Mouse (Mus musculus) heart, embryonic 13.5 days (tissue): ENCODE measurements around the gene Sbno1. TPM values are rescaled to one million over a fixed set of nuclear protein-coding genes. Genes with fewer than 3 reads are reported as not detected.

Experiments used
- ATAC-seq: fragments of 200-750 bp; cut with Nextera tagmentation; 2 replicates; pipeline ENCODE4 v1.8.0; 2017; ENCODE audit warnings: moderate TSS enrichment; ENCODE audit not compliant: insufficient number of reproducible peaks, low FRiP score, low TSS enrichment; ENCODE audit errors: extremely low read depth
- H3K27ac ChIP-seq: fragments of 300-500 bp; sonication (generic); replicated peaks from 2 replicates; pipeline ENCODE4 v1.5.1; 2015; ENCODE audit warnings: moderate library complexity, mild to moderate bottlenecking, inconsistent platforms
- H3K27me3 ChIP-seq: fragments of 300-500 bp; sonication (generic); replicated peaks from 2 replicates; pipeline ENCODE4 v1.6.1; 2015; ENCODE audit warnings: mild to moderate bottlenecking, inconsistent platforms
- H3K36me3 ChIP-seq: fragments of 300-500 bp; sonication (generic); 2 replicates; pipeline ENCODE4 v1.6.1; 2015; ENCODE audit warnings: mild to moderate bottlenecking, inconsistent platforms
- H3K4me1 ChIP-seq: fragments of 300-500 bp; sonication (generic); 2 replicates; pipeline ENCODE4 v1.6.1; 2015; ENCODE audit warnings: inconsistent platforms
- H3K4me2 ChIP-seq: fragments of 300-500 bp; sonication (generic); 2 replicates; pipeline ENCODE4 v1.6.1; 2015; ENCODE audit warnings: inconsistent platforms, mild to moderate bottlenecking, moderate library complexity
- H3K4me3 ChIP-seq: fragments of 300-500 bp; sonication (generic); 2 replicates; pipeline ENCODE4 v1.5.1; 2015; ENCODE audit warnings: moderate library complexity, mild to moderate bottlenecking, inconsistent platforms
- H3K9ac ChIP-seq: fragments of 300-500 bp; sonication (generic); 2 replicates; pipeline ENCODE4 v1.6.1; 2015; ENCODE audit warnings: inconsistent platforms, mild to moderate bottlenecking, moderate library complexity
- H3K9me3 ChIP-seq: fragments of 300-500 bp; sonication (generic); 2 replicates; pipeline ENCODE4 v1.6.1; 2016; ENCODE audit warnings: inconsistent platforms
- WGBS: fragments of 180-500 bp; shearing (Covaris S2); methylation state at CpG from one replicate; pipeline ENCODE4 v1.1.7; 2015; ENCODE audit warnings: mixed read lengths; 5-methylcytosine and 5-hydroxymethylcytosine counted together
- polyA plus RNA-seq: library from polyadenylated mRNA; unstranded; fragments of >200 nt; fragmentation: Nextera tagmentation; extraction: Ambion mirVana; gene quantifications from 2 replicates; pipeline ENCODE4 v1.2.1, GENCODE M21; 2015

Gene Sbno1
- polyA plus RNA-seq, 1 experiment from 2014 or later, result 54.3 TPM

GRCm38 (mm10) chr5:124453339-124454081 is 27.7 kb upstream of the Sbno1 start:
- WGBS, result 74% methylated on average over 13 of the region's 13 CpGs
- no peak overlapping the region for H3K4me3 ChIP-seq
- no peaks in the 10 kb centered on the region for H3K27me3 ChIP-seq
- peak overlapping the region; percentile 50; the same call in 1 of the 2 replicates for H3K9ac ChIP-seq
- peak overlapping the region; percentile 64 for H3K27ac ChIP-seq
- no peak overlapping the region for H3K4me2 ChIP-seq
- H3K36me3 ChIP-seq, result peaks cover 97% of the 10 kb centered on the region
- H3K4me1 ChIP-seq, result peaks cover 49% of the 10 kb centered on the region
- no peak for ATAC-seq
- no peaks in the 10 kb centered on the region for H3K9me3 ChIP-seq

- Histone ChIP-seq H3K4me2 (no peak overlapping the region), H3K27ac (peak overlapping the region; percentile 64), H3K4me1 (peaks cover 56% of the 10 kb centered on the region), H3K9ac (peak overlapping the region; percentile 50), H3K36me3 (peaks cover 97% of the 10 kb centered on the region), H3K4me3 (no peak overlapping the region), H3K9me3 (no peaks in the 10 kb centered on the region), H3K27me3 (no peaks in the 10 kb centered on the region)
- WGBS, result 61% methylated on average over 15 of the region's 15 CpGs
- ATAC-seq, result no peak
These were observed 26.9 kb upstream of the Sbno1 start for GRCm38 (mm10) chr5:124452494-124453228.

GRCm38 (mm10) chr5:124450641-124451340 is 25.0 kb upstream of the Sbno1 start:
- Histone ChIP-seq H3K36me3 (peaks cover 86% of the 10 kb centered on the region), H3K9ac (peak overlapping the region; percentile 47; the same call in 1 of the 2 replicates), H3K4me2 (no peak overlapping the region), H3K9me3 (no peaks in the 10 kb centered on the region), H3K27me3 (no peaks in the 10 kb centered on the region), H3K27ac (peak overlapping the region; percentile 7; the same call in 1 of the 2 replicates), H3K4me1 (peaks cover 72% of the 10 kb centered on the region), H3K4me3 (no peak overlapping the region)
- 78% methylated on average over 16 of the region's 16 CpGs for WGBS
- ATAC-seq, result no peak

DNA sequence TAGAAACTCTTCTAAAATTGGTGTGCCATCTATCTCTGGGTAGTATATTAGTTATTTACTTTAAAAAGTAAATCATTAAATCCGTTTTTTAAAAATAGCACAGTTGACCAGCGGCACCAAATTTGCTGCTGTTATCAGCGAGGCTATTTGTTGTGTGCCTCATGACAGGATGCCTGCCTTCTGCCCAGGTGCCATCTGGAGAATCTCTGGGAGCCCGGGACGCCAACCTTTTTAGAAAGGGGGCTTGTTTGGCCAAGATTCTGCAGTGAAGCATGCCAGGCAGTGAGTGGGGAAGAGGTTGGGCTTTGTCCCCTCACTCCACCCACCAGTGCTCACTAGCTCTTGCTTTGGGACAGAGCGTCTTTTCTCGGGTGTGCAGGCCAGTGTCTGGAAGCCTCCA is 24.2 kb upstream of the Sbno1 start:
- Histone ChIP-seq H3K27ac (peak overlapping the region; percentile 7; the same call in 1 of the 2 replicates), H3K27me3 (no peaks in the 10 kb centered on the region), H3K4me1 (peaks cover 72% of the 10 kb centered on the region), H3K9ac (peak overlapping the region; percentile 47; the same call in 1 of the 2 replicates), H3K36me3 (peaks cover 80% of the 10 kb centered on the region), H3K9me3 (no peaks in the 10 kb centered on the region), H3K4me3 (no peak overlapping the region), H3K4me2 (no peak overlapping the region)
- no peak for ATAC-seq
- WGBS, result 71% methylated on average over 7 of the region's 7 CpGs

DNA sequence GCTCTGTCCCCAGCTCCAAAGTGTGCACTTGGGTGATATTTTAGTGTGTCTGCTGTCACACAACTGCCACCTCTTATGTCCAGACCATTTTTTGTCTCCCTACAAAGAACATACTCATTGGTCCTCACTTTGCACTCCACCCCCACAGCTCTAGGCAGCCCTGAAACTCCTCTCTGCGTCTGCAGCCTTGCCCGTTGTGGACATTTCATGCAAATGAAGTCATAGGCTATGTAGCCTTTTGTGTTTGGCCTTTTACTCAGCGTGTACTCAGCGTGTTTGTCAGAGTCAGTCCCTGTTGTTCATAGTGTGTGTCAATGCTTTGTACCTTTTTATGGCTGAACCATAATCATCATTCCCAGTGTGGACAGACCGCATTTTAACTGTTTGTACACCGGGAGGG is 23.7 kb upstream of the Sbno1 start:
- Histone ChIP-seq H3K4me2 (no peak overlapping the region; the same call in 1 of the 2 replicates), H3K27ac (peak overlapping the region; percentile 45; the same call in 1 of the 2 replicates)
- 68% methylated on average over 6 of the region's 6 CpGs for WGBS

DNA sequence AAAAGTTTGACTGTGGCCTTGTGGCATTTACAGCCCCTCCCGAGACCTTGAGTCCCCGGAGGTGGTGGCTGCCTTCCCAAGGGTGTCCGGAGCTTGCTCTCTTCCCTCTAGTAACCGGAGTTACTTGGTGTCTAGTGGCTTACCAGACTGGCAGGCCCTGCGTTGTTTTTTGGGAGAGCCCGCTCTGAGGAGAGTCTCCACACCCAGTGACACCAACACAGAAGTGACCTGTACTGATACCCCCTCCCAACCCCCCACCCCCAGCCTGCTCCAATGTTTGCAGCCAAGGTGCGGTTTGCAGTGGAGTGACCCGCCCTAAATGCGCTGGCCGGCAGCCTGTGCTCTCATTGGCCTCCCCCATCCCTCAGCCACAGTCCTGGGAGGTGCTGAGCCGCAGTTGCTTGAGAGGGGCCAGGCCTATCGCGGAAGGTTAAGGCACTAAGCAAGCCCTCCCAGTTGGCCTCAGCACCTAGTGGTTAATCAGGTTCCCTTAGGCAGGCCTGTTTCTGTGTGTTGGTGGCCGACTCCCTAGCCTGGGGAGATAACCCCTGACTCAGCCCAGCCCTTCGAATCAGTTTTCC is 20.6 kb upstream of the Sbno1 start:
- Histone ChIP-seq H3K27ac (peak overlapping the region; percentile 91), H3K4me3 (peak overlapping the region; percentile 90), H3K36me3 (peaks cover 45% of the 10 kb centered on the region), H3K9me3 (no peaks in the 10 kb centered on the region), H3K9ac (peak overlapping the region; percentile 98), H3K27me3 (no peaks in the 10 kb centered on the region), H3K4me2 (peak overlapping the region; percentile 91), H3K4me1 (peaks cover 60% of the 10 kb centered on the region)
- 0 out of 2 replicates have a peak, but pooled peaks have one; percentile 43 for ATAC-seq
- WGBS, result 2% methylated on average over 15 of the region's 15 CpGs

More for the DNA sequence above, 23.7 kb upstream of the Sbno1 start:
- Histone ChIP-seq H3K36me3 (peaks cover 75% of the 10 kb centered on the region), H3K4me1 (peaks cover 76% of the 10 kb centered on the region), H3K9ac (peak overlapping the region; percentile 50), H3K9me3 (no peaks in the 10 kb centered on the region), H3K4me3 (no peak overlapping the region), H3K27me3 (no peaks in the 10 kb centered on the region)
- no peak for ATAC-seq

DNA sequence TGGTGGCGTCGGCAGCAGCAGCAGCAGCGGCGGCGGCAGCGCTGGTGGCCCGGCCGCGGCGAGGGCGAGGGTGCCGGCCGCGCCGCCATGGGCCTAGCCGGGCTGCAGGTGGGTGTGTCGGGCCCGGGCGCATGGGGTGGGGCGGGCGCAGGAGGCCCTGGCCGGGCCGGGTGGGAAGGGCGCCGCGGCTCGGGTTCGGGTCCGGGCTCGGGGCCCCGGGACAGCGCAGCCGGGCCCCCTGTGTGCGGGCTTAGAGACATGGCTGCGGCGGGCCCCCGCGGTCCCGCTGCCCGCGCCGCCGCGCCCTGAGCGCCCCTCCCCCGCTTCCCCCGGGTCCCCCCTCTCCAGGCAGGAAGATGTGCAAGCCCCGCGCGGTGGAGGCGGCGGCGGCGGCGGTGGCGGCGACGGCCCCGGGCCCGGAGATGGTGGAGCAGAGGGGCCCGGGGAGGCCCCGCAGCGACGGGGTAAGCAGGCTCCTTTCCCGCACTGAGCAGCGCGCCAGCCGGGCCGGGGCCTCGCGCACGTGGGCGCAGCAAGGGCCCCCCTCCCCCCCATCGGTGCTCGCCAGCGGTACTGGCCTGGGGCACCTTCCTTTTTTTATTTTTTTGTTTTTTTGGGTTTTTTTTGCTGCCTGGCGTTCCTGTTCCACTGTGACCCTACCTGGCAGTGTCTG is 20.0 kb upstream of the Sbno1 start:
- peak overlapping the region; percentile 91 for H3K4me2 ChIP-seq
- H3K4me1 ChIP-seq, result peaks cover 59% of the 10 kb centered on the region
- H3K27ac ChIP-seq, result peak overlapping the region; percentile 91
- H3K9ac ChIP-seq, result peak overlapping the region; percentile 98
- peak overlapping the region; percentile 90 for H3K4me3 ChIP-seq
- H3K27me3 ChIP-seq, result no peaks in the 10 kb centered on the region
- peaks cover 38% of the 10 kb centered on the region for H3K36me3 ChIP-seq
- WGBS, result 1% methylated on average over 48 of the region's 77 CpGs
- ATAC-seq, result peak; percentile 29
- no peaks in the 10 kb centered on the region for H3K9me3 ChIP-seq

GRCm38 (mm10) chr5:124444661-124445561 is 19.1 kb upstream of the Sbno1 start:
- WGBS, result 3% methylated on average over 64 of the region's 66 CpGs
- peak overlapping the region; percentile 91 for H3K4me2 ChIP-seq
- no peaks in the 10 kb centered on the region for H3K9me3 ChIP-seq
- H3K36me3 ChIP-seq, result peaks cover 30% of the 10 kb centered on the region
- H3K4me3 ChIP-seq, result peak overlapping the region; percentile 90
- ATAC-seq, result peak; percentile 75
- no peaks in the 10 kb centered on the region for H3K27me3 ChIP-seq
- peak overlapping the region; percentile 91 for H3K27ac ChIP-seq
- H3K9ac ChIP-seq, result peak overlapping the region; percentile 98
- peaks cover 55% of the 10 kb centered on the region for H3K4me1 ChIP-seq

GRCm38 (mm10) chr5:124444208-124444607 is 18.4 kb upstream of the Sbno1 start:
- WGBS, result 62% methylated on average over 3 of the region's 3 CpGs
- peaks cover 23% of the 10 kb centered on the region for H3K36me3 ChIP-seq
- H3K9ac ChIP-seq, result peak overlapping the region; percentile 98; the same call in 1 of the 2 replicates
- no peak for ATAC-seq
- H3K4me3 ChIP-seq, result peak overlapping the region; percentile 90; the same call in 1 of the 2 replicates
- H3K9me3 ChIP-seq, result no peaks in the 10 kb centered on the region
- no peaks in the 10 kb centered on the region for H3K27me3 ChIP-seq
- peak overlapping the region; percentile 91 for H3K4me2 ChIP-seq
- peaks cover 50% of the 10 kb centered on the region for H3K4me1 ChIP-seq
- H3K27ac ChIP-seq, result no peak overlapping the region

GRCm38 (mm10) chr5:124442628-124443027 is 16.8 kb upstream of the Sbno1 start:
- Histone ChIP-seq H3K4me1 (peaks cover 44% of the 10 kb centered on the region), H3K27me3 (no peaks in the 10 kb centered on the region), H3K9me3 (no peaks in the 10 kb centered on the region), H3K36me3 (peaks cover 7% of the 10 kb centered on the region), H3K27ac (no peak overlapping the region), H3K4me3 (no peak overlapping the region), H3K9ac (no peak overlapping the region), H3K4me2 (no peak overlapping the region)
- WGBS, result 71% methylated on average over 2 of the region's 2 CpGs
- ATAC-seq, result no peak
